Mouse (Mus musculus) inflammation-experienced regulatory T-cells, adult 6 months (primary cell): ENCODE results near the gene Klrb1b. TPM values are rescaled to one million over a fixed set of nuclear protein-coding genes. Genes with fewer than 3 reads are reported as not detected.
A peak's percentile ranks its signal among the peaks of the same experiment; 100 is the strongest.
"Not testable (repeated sequence)": the region's sequence is repeated elsewhere in the genome, so short reads cannot be mapped to it uniquely, and the experiment has no call there.

ENCODE experiments used
- ATAC-seq: one replicate; pipeline ENCODE4 v1.8.0; 2017
- polyA plus RNA-seq, 3 experiments: library from polyadenylated mRNA; unstranded; fragments of 100-300 nt; shearing (Covaris generic); gene quantifications; one replicate each; pipeline ENCODE4 v1.2.1; 2017

Gene Klrb1b
- polyA plus RNA-seq, 3 experiments from 2014 or later: 0.79 TPM; not detected in 2

DNA sequence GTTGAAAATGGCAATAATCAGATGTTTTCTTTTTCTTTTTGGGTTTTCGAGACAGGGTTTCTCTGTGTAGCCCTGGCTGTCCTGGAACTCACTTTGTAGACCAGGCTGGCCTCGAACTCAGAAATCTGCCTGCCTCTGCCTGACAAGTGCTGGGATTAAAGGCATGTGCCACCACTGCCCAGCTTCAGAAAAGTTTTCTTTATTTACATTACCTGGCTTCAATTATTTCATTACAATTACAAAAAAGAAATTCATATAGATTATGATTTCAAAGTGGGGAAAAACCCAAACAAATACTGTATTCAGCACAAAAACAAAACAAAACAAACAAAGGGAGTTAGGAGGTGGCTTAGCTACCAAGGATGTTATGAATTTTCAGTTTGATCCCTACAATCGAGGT, 14.5 kb upstream of the Klrb1b start:
- ATAC-seq: not testable (repeated sequence)

DNA sequence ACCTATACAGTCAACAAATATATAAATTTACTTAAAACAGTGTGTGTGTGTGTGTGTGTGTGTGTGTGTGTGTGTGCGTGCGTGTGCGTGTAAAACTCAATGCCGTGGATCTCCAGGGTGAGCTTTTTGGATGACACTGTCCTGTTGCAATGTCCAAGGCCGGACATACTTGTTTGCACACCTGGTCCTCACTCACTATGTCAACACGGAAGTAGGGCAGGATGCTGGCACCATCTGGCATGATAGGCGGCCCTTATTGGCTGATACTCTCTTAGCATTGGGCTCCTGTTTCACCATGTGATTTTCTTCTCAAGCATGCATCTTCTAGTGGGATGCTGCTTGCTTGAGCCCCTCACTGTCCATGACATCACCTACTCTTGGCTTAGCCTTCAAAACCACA, 13.8 kb upstream of the Klrb1b start:
- ATAC-seq: no peak

DNA sequence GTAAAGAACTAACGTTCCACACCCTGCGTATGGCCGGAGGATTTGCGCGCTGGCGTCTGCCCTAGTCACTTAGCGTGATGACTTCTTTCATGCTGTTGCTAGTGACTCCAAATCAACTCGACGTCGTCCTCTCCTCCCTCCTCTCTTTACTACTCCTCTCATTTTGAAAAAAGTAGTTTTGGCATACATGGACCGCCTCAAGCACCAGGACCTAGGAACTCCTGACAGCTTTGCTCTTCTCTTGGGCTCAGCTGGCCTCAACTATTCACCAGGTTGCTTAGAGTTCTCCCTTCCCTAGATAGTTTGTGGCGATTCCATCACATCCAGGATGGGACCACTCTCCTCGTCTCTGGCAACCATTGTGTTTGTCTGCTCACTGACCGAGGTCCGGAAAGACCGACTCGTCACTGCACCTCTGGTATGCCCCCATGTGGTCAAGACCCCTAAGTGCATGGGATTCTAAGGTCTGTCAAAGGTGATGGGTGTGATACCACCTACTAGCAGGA, 13.2 kb upstream of the Klrb1b start:
- peak; percentile 25 for ATAC-seq

DNA sequence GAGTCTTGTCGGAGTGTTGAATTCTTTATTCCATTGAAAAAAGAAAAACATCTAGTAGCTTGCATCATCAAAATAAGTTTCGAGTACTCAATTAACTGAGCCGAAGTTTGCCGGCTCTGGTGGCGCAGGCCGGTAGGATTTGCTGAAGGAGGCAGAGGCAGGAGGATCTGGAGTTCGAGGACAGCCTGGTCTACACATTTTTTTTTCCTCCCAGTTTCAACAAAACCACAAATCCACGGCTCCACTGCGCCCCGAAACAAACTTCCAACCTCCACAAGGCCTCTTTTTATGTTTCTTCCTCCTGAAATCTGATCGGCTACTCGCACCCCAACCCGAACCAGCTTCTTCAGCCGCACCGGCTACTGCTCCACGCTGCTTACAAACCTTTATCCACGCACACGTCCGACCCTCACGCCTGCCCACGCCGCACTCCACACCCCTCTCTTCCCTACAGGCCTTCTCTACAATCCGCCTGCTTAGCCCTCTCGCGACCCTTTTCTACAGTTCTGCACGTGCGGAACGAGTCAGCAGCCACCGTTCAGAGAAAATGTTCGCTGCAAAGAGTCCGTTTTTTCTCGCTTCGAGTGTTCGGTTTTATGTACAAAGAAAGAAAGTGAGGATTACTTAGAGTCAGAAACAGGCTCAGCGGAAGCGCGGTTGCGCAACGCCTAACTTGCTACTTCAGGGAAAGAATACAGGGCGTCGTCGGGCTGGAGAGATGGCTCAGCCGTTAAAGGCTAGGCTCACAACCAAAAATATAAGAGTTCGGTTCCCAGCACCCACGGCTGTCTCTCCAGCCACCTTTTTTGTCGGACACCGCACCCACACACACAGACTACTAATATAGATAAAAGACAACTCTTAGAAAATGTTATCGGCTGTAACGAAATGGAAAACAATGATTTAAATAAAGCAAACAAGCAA, 12.5 kb upstream of the Klrb1b start:
- ATAC-seq: peak; percentile 24

DNA sequence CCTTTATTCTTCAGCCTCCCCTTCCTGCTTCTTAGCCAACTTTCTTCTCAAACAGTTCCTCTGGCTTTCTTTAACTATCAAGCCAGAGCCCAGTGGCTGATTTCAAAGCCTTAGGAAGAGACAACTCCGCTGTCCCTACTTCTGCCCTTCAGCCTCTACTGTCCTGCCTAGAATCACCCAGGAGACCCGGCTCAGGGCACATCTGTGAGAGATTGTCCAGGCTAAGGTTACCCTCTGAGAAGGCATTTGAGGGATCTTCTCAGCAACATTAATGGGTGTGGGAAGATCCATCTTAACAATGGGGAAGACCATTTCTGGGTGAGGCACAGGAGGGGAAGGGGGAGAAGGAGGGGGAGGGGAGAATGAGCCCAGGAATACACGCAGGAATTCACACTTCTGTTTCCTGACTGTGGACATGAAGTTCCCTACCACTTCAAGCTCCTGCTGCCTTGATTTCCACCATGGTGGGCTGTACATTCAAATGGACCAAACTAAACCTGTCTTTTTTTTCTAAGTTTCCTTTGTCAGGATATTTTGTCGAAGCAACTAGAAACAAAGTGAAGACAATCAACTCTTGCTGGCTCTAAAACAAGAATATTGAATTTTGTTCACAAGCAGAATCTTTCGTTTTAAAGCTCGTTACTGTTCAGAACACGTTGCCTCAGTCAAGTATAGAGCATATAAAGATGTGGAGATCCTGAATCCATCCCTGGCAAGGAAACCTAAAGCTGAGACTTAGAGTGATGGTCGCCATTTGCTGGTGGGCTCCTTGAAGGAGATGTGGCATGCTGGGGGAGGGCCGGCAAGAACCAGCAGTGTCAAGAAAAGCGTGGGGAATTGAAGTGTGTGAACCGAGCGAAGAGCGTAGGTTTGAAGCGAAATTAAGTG, 11.6 kb upstream of the Klrb1b start:
- ATAC-seq: no peak

DNA sequence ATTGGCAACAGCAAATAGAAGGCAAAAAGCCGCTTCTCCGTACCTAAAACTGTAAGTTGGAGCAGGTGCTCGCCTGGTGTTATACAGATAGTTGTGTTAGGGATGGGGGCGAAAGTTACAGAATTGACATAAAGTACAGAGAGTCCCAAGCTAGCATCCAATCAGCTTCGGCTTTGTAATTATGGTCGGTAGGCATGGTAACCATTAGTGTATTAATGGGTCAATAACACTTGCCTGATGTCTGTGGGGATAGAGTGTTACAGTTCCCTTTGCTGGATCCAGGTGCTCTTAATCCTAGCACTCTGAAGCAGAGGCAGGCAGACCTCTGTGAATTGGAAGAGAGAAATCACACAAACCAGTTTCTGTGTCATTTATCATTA, 10.8 kb upstream of the Klrb1b start:
- no peak for ATAC-seq

DNA sequence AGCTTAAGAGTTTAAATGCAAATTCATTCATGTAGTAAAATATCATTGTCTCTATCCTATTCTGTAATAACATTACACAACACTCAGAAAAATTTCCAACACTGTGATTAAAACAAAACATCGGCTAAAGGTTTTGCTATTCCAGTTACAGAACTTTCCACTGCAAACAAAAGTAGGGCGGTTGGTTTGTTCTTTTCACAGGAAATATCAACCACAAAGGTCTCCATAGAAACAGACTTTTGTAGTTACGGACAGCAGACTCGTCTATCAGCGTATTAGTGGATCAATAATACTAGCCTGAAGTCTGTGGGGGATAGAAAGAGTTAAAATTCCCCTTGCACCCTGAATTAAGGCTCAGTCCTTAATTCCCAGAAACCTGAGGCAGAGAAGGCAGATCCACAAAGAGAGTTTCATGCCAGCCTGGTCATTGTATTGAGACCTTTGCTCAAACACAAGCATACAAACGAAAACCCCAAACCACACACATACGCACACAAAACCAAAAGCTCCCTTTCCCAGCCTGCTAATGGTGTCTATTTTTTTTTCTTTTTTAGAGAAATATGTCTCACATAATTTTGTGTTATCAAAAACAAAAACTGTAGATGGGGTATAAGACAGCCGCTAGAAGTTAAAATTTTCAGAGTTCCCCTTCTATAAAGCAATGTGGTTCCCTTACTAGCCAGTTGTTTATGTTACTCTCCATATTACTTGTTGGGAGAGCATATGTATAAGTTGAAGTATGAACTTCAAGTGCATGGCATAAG, 10.2 kb upstream of the Klrb1b start:
- peak; percentile 39 for ATAC-seq

DNA sequence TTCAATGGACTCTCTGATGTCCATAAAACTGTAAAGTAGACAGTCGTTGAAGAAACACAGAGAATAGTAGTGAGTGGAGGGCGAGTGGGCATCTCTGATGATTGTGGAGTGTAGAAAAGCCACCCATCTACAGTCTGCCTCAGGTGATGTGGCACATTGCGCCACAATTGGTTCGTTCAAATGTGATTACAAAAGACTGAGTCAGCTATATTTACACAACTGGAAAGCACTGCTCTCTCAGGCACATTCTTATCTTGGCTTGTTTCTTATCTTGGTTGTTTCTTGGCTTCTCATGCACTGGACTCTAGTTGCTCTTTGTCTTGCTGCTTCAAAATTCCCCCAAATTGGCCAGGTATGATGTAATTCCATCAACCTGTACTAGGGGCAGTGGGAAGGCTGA, 9.4 kb upstream of the Klrb1b start:
- ATAC-seq: no peak

DNA sequence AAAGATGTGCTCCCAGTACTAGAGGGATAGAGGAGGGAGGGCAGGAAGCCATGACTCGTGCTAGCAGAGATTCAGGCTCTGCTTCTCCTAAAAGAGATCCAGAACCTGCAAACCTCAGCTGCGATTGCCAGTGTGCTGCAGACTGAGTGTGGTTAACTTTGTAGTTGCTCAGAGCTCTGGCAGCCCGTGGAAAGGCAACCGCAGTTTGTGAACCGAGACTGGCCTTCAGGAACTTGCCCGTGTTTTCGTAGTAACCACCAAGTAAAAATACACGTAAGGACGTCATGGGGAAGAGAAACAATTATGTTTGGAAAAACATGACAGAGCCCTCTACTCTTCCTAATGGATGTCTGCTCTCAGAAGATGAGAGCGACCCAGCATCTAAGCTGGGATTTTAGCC, 6.9 kb upstream of the Klrb1b start:
- ATAC-seq: no peak

DNA sequence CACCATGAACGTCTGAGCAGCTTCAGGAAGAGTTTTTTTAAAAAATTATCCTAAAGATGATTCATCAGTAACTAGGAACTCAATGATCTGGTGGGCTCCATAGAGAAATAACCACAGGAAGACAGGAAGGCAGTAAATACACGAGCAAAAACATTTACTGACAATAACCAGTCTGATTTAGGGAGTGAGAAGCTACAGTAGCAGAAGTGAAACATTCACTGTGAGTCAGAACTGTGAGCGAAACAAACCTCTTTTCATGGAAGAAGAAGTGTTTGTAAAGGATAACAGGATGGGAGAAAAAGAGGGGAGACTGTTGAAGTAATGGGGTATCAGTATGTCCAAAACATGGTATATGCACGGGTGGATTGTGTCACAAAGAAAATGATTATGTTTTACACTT, 3.7 kb upstream of the Klrb1b start:
- ATAC-seq: no peak

DNA sequence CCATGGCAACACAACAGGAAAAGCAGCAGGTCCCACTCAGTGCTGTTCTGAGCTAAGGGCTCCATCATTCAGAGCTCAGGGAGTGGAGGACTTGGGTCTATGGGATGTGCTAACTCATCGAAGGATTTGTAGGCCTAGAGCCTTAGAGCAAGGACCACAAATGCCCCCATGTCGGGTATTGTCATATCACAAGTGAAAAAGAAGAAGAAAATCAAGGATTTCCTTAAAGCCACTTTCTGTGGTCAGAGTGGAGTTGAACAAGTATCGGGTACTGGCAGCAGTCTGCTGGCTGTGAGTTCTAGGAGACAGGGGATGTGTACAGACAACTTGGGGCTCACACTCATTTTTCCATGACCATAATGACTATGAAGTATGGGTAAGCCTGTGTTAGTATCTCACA, 650 bp upstream of the Klrb1b start:
- ATAC-seq: no peak

DNA sequence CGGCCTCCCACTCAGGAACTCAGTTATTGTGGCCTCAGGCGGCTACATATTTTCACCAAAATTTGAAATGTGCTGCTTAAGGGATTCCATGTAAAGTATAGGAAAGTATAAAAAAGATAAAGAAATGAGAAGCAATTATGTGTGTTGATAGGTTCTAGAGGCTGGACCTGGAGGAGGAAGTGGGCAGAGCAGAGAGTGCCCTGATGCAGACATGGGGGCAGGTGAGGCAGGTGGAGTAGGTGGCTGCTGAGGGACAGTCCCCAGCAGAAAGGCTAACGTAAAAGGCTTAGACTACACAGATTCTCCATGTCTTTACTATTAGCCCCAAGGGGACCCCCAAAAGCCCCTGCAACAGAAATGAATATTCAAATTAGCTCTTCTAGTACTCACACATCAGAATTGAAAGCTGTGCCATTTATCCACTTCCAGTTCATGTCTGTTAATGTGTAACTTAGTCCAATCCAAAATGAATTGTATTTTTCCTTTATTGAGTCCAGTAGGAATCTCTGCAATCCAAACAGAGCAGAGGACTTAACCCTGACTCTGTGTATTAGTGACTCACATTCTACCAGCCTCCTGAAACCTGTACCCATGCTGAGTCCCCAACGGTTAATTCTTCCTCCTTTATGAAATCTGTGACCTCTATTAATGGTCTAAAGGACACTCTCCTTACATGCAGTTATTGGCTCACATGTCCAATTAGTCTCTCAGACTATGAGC, 7.9 kb downstream of the Klrb1b start:
- ATAC-seq: no peak

DNA sequence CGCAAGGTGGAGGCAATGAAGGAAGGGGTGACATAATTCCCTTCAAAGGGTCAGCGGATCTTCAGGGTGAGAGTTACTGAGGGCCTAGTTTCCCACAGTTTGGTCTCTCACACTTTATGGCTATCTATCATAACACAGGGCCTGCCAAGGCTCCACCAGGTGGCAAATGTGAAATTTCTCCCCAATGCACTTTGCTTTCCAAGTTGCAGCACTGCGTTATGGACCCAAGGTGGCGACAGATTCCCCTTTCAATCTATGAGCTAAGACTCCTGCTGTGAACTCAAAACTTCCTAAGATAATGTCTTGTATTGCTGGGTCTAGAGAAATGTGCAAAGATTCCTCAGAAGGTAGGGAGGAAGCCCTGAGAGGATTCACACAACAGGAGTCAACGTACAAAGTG, 17.6 kb downstream of the Klrb1b start:
- peak; percentile 72 for ATAC-seq

DNA sequence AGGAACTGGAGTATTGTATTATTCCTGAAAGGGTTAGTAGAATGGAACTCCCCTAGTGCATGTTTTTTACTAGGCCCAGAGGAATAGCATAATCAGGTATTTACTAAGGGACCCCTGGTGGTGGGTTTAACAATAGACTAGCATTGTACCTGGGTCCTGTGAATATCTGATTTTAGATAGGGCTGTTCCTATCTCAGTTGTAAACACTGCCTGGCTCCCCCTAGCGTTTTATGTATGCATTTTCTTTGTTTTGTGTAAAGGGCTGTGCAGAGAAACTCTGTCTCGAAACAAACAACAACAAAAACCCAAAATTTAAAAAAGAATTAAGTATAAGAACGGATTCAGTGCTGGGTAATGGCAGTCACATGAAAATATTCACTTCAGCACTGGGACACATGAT, 19.1 kb downstream of the Klrb1b start:
- no peak for ATAC-seq

DNA sequence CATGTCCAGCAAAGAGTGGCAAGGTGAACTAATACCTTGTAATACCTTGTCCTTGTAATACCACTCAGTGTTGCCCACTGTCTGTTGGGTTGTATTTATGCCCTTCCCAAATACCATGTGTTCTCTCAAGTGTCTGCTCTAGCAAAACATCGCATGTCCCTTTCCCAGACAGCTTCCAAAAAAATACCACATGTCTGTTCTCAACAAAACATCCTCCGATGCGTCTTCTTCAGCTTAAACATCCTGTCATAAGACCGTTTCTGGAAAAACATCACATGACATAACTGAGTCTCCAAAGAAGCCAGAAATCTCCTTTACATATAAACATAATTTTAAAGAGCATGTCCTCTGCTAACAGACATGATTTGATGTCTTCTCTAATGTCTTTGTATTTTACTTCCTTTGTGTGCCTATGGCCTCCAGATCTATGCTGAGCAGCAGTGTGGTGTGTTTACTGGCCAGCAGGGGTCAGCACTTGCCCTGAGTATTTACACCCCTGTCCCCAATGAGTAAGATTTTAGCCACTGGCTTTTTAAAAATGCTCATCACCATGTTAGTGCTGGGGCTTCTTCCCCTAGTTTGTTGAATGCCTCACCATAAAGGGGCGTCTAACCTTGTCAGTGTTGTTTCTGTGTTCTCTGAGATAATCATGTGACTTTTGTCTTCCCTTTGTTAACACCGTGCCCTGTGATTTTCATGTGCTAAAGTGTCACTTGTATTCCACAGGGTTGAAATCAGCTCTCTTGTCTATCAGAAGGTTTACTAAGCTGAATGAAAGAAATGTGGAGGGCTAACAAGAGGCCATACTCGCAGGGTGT, 21.1 kb downstream of the Klrb1b start:
- ATAC-seq: peak; percentile 33

DNA sequence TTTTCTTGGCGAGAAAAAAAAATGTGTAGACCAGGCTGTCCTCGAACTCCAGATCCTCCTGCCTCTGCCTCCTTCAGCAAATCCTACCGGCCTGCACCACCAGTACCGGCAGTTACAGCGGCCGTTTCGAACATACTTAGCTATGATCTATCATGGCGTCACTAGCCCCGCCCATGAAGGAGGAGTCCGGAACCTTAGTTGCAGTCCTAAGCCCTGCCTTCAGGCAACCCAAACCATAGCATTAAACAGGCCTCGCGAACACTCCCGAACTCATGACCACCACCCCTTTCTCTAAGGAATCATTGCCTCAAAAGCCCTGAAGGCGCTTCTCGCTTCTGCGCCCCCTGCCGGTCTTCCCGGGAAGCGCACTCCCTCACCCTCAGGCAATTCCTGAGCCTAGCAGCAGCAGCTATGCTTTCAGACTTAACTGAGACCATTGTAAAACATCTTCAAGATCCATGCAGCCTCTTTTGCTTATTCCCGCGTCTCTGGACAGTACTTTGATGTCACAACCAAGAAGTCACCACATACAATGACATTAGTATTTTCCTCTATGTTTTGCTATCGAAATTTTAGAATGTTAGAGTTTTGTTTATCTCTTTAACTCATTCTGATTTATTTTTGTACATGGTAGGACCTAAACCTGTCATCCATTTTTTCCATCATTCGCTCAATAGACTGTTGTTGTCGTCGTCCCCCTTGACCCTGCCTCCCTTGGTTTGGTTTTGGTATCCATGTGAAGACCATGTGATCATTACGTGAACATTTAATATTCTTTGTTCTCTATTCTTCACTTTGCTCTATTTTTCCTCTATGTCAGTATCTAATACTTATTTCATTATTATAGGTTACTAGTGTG, 22.9 kb downstream of the Klrb1b start:
- peak; percentile 85 for ATAC-seq

DNA sequence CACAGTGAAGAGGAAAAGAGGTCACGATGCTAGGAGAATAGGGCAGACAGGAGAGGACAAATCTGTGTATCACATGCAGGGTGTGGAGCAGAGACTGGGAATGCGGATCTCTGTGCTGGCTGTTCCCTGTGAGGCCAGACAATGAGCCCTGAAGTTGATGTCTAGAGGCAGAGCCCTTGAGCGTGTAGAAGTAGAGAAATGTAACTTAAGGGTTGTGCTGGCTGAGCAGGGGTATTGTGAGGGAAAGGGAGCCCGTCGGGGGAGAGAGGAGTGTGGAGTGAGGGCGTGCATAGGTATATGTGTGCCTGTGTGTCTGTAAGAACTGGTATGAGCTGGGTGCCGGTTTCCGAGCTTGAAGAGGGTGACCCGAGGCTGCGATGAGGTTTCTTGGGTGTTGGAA, 23.6 kb downstream of the Klrb1b start:
- no peak for ATAC-seq

DNA sequence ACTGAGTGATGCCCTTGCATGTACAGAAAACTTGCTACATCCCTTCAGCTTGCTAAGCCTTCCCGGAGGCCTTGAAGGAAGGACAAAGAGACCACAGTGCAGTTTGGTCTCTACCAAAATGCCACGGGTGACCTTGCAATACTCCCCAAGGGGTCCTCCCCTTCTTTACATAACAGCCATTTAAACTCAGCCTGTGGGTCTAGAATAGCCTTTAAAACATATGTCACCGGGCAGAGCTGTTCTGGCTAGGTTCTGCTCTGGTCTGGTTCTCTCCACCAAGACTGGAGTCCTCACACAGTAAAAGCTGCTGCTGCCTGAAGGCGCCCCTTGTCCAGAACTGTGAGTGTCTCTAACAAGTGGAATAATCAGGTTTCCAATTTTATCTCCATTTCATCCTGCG, 25.4 kb downstream of the Klrb1b start:
- ATAC-seq: not testable (repeated sequence)

DNA sequence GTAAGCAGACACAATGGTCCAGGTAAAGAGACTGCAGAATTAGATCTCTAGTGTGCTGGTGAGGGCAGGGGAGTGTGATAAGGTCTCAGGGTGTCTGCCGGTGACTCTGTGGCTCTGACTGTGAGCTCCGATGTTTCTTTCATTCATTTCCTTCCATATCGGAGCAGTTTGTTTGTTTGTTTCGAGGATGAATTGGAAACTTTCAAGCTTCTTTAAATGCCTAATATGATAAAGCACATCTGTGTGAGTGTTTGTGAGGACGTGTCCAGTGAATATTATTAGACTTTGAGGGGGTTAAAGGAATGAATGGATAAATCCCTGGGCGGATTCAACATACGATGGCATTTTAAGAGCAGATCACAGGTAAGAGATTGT, 26.2 kb downstream of the Klrb1b start:
- ATAC-seq: no peak
